Mouse (Mus musculus): Measurements from ENCODE around the gene Nsmce1.
"Not testable (repeated sequence)": the region's sequence is repeated elsewhere in the genome, so short reads cannot be mapped to it uniquely, and the experiment has no call there.

Gene Nsmce1

DNA sequence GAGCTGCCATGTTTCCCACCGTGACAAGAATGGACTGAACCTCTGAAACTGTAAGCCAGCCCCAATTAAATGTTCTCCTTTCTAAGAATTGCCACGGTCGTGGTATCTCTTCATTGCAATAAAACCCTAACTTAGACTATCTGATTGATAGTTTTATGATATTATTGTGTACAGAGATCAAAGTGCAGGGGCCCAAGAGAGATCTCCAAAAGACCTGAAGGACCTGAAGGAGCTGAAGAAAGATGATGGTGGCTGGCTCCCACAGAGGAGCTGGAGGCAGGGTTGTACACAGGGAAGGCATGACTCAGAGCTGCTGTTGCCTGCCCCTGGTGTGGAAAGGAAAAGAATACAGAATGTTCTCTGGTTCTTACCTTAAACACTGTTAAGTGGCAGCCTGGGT lies 57.5 kb downstream of the Nsmce1 start:
- DNase-seq: no peak

DNA sequence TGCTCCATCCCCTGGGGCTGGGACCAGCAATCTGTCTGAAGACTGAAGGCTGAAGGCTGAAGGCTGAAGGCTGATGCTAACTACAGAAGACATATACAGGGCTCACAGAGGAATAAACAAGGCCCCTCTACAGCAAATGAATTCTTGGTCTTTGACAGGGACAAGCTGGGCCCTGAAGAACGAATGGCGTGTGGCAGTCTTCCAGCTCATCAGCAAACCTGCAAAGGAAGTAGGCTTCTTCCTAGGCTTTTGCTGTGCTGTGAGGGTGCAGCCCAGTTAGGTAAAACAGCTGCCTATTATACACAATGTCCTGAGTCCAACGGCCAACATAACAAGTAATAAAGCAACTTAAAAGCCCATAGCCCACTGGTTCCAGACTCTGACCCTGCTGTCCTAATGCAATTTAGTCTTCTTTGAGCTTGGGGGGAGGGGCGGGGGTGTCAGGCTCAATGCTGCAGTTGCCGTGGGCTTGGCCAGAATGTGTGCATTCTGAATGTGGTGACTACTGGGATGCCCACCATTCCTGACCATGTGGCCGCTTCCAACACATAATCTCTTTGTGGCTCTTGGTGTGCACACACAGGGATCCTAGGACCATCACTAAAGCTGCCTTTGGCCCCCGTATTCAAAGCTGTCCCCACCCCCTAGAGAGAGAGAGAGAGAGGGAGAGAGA lies 61.1 kb downstream of the Nsmce1 start:
- no peak for DNase-seq

DNA sequence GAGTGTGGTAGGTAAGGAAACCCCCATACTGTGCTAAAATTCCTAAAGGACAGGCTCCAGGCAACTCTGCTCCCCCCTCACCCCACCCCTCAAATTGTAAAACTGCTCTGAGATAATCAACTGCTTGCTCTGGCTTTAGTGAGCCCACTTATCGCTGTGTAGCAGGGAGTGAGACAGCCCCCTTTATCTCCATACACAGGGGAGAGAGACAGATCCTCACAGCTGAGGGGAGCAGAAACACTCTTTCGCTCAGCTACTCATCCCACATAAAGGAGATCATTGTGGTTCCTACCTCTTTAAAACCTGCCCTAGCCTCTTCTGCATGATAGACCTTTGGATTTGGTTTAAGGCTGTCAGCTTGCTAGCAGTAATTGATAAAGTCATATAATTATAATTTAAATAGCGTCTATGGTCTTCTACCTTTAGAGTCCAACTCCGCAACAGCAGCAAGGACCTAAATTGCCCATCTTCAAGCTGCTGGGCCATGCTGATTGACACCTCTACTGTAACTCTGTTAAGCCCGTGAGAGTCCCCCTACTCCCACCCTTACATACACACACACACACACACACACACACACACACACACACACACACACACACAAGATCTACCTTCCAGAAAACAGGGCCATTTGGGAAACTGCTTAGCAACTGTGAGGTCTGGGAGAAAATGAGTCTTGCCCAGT lies 62.4 kb downstream of the Nsmce1 start:
- not testable (repeated sequence) for DNase-seq

DNA sequence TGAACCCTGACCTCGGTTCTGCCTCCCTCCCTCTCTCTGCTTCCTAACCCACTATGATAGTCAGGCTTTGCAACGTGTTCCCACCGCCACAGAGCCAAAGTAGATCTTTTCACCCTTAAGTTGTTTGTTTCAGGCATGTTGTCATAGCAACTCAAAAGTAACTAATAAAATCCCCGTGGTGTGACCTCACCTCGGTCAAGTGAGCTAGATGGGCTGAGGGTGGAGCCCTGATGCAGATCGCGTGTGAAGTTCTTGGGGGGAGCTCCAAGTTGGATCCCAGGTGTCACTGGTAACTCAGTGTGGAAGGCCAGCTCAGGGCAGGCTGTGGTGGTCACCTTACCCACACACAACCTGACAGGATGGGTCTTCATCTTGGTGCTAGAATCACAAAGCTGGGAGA lies 63.0 kb downstream of the Nsmce1 start:
- no peak for DNase-seq

DNA sequence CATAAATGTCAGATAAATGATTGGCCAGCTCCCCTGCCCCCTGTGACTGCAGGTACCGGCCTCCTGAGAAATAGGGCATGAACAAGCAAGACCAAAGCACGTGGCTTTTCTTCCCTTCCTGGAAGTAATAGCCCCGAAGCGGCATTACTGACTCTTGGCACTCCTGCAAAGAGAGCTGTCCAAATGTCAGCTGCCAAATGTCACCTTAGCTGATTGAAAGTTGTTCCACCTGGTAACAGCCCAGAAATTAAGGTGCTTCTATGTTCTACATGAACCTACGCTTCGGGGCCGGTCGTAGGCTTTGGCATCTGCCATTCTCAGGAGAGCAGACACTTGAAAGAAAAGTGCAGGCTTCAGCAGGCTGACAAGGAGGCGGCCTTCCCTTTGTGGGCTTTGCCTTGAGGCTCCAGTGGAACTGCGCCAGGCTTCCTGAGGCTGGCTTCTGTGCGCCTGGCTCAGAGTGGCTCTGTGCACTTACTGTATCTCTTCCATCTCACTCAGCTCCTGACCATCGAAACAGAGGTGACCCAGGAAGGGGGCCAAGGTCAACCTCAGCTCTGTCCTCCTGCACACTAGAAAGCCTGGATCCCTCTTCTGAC lies 63.8 kb downstream of the Nsmce1 start:
- no peak for DNase-seq

GRCm38 (mm10) chr7:125423056-125423455 lies 68.3 kb downstream of the Nsmce1 start:
- DNase-seq: no peak

DNA sequence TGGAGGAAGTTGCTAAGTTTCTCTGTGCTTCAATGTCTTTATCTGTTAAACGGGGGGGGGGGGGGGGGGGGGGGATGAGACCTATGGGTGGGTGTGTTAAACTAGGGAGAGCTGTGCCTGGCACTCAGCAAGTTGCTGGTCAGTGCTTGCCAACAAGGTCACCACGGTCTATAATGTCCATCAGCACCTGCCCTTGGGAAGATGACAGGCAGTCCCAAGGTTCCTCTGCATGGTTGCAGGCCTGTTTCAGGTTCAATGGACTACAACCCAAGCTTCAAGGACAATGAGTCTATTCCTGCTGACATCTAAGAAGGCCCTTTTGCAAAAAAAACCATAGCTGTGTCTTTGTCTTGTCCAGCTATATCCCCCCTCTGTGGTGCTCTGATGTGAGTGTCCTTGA lies 69.5 kb downstream of the Nsmce1 start:
- DNase-seq: no peak

- no peak for DNase-seq
Measured at GRCm38 (mm10) chr7:125420190-125420589, 71.2 kb downstream of the Nsmce1 start.

GRCm38 (mm10) chr7:125418413-125418812 lies 73.0 kb downstream of the Nsmce1 start:
- no peak for DNase-seq
